Mouse (Mus musculus) cerebellum, adult (tissue): ENCODE data around the gene Pik3c2g.

Experiments
- ATAC-seq: cut with Nextera tagmentation; 2 replicates; pipeline ENCODE4 v1.9.2; 2017; ENCODE audit warnings: mild to moderate bottlenecking, moderate library complexity, mixed read lengths; ENCODE audit not compliant: insufficient number of reproducible peaks, low FRiP score, low TSS enrichment

Pik3c2g gene

GRCm38 (mm10) chr6:139735708-139736626 is 148.9 kb downstream of the Pik3c2g start:
- no peak for ATAC-seq

GRCm38 (mm10) chr6:139738350-139738749 is 151.3 kb downstream of the Pik3c2g start:
- no peak for ATAC-seq

- no peak for ATAC-seq
These were observed 155.8 kb downstream of the Pik3c2g start for GRCm38 (mm10) chr6:139742693-139743432.

- no peak for ATAC-seq
These were observed 159.9 kb downstream of the Pik3c2g start for GRCm38 (mm10) chr6:139746758-139747479.

GRCm38 (mm10) chr6:139748091-139748771 is 161.2 kb downstream of the Pik3c2g start:
- ATAC-seq, result no peak

- no peak for ATAC-seq
These were observed 163.6 kb downstream of the Pik3c2g start for GRCm38 (mm10) chr6:139750599-139750998.

DNA sequence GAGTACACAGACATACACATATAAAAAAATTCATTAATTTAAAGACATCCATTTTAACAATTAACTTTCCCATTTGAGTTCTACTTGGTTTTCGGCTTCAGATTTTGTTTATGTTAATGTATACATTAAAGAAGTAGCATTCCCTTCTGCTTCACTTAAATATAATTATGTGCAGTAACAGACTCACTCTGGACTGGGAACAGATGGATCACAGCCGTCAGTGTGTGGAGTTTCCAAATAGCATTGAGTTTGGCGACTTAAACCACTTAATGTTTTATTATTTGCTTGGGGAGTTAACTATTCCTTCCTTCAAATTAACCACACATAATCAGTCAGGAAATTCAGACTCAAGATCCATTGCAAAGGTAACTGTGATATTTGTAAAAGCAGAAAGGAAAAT is 164.0 kb downstream of the Pik3c2g start:
- no peak for ATAC-seq

- no peak for ATAC-seq
These were observed 170.9 kb downstream of the Pik3c2g start for GRCm38 (mm10) chr6:139757876-139758275.

GRCm38 (mm10) chr6:139760978-139761377 is 174.0 kb downstream of the Pik3c2g start:
- ATAC-seq, result no peak

- no peak for ATAC-seq
These were observed 177.4 kb downstream of the Pik3c2g start for GRCm38 (mm10) chr6:139764398-139764797.

- ATAC-seq, result no peak
These were observed 182.9 kb downstream of the Pik3c2g start for GRCm38 (mm10) chr6:139769744-139770473.

DNA sequence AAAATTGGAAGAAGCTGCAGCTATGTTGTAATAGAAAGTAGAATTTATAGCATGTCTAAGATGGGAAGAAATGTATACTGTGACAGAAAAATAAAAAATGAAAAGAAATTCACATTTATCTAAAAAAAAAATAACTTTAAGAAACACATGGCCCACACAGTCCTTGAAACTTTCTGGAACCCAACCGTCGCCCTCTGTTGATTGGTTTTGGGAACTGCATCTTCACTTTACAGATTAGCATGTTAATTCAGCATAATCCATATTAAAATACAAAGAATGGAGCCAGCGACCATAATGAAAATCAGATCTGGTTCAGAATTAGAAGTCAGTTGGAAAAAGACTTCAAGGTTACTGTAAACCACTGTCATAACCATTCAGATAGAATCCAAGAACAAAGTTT is 183.5 kb downstream of the Pik3c2g start:
- ATAC-seq, result no peak

DNA sequence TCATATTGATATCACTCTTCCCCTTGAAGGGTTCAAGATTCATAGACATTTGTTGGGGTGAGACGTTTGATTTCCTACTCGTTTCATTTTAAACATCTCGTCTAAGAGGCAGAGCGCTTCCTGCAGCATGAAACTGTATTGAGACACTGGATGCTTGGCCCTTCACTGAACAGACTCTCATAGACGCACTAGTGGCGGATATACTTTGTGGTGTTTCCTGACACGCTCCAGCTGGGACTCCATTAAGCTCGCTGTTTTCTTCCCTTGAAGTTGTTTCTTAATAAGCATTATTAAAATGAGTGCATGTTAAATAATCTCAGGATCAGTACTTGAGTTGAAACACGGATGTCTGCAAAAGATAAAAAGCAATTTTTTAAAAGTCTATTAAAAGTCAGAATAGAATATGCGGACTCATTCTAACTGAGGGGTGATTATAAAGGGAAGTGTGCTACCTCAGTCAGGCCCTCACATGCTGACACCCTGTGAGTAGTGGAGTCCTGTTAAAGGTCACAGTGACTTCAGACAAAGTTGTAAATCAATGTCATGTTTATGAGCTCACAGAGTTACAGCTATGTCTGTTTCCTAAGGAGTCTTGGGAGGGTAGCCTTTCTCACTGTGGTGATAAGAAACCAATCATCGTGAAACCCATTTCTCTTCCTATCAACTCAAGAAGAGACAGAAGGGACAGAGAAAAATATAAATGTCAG is 190.7 kb downstream of the Pik3c2g start:
- no peak for ATAC-seq

DNA sequence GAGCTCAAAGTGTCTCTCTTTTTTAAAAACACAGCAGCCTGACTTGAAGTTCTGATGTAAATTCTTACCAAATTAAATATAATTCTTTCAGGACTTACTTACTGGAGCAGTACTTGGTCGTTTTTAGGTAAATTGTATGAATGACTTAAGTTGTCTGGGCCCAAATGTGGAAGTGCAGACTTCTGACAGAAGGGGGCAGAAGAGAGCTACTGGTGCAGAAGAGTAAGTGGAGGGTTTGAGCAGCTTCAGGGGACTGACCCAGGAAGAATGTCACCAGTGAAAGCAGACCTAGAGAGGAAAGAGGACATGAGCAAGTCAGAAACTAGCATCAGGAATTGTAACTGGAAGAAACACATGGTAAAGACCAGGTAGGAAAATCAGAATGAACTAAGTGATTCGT is 193.0 kb downstream of the Pik3c2g start:
- no peak for ATAC-seq

DNA sequence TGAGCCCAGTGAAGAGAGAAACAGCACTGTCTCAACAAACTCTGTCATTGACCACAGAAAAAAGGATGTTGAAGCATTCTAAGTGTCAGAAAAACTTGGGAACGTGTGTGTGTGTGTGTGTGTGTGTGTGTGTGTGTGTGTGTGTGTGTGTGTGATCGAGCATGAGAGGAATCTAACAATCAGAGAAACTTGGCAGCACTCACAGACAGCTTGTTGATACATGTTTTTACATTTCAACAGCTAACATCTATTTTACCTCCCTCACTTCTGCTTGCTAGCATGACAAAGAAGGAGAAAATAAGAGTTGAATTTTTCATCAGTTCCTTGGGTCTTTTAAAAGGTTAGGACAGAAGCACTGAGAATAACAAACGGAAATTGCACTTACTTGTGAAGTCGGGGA is 202.5 kb downstream of the Pik3c2g start:
- no peak for ATAC-seq

DNA sequence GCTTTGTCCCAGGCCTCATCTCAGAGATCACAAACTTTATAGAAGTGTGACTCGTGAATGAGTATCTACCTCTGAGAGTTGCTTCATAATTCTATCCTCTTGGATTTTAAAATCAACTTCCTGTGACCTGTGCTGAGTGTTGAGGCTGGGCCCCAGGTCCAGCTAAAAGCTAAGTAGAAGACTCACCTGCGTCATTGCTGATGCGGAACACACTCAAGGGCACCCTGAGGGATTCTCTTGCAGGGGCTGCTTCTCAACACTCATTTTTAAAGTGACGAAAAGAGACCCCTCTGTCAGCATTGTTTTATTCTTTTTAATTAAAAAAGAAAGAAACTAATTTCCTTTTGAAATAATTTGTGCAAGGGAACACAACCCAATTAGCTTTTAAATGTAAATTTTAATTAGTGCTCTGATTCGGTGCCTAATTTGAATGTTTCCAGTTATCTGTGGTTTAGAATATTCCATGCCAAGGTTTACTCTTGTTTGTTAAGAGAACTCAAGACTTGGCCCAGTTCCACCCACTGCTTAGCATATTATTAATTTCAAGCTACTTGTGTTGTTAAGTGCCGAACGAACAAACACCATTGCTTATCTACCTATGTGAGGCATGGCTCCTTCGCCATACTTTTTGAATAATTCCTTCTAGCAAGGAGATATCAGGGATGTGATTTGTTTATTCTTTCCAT is 212.7 kb downstream of the Pik3c2g start:
- ATAC-seq, result no peak

DNA sequence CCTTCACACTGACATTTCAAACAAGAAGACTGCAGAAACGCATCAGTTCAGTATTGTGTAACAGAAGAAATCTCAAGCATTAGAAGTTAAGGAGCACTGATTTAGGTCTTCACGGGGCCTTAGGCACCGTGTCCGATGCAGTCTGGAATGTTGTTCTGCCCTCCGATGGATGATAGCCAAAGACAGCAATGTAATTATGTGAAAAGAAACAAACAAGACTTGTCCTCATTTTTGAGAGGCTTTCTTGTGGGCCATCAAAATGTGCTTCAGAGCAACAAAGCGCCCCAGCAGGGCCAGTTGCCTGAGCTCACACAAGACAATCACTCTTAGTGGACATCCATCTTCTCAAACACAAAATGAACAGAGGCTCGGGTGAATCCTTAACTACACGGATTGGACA is 234.9 kb downstream of the Pik3c2g start:
- no peak for ATAC-seq

DNA sequence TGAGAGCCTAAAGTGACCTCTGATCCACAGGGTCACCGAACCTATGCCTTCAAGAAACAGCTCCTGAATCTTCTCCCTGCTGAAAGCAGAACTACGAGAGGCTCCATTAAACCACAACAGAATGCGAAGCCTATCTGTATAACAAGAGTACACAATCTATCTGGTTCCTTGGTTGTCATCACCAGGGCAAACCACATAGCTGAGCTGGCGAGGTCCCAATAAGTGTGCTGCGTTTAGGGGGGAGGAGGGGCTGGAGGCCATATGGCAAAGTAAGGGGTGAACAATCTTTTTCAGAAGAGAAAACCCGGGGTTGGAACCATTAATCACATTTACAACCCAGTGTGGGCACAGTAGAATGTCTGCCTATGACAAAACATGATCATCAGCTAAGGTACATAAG is 251.2 kb downstream of the Pik3c2g start:
- no peak for ATAC-seq
